Mouse (Mus musculus) cerebellum, adult 2 months (tissue): ENCODE data around the gene Frem3.

Experiments
- CTCF ChIP-seq: fragments of 200-500 bp; IDR thresholded peaks from 2 replicates; pipeline ENCODE4 v1.5.1; 2011; ENCODE audit warnings: low read depth, mild to moderate bottlenecking, control low read depth, low read length, moderate library complexity, borderline replicate concordance; ENCODE audit not compliant: insufficient read depth
- POLR2A ChIP-seq: fragments of 200-500 bp; IDR thresholded peaks from 2 replicates; pipeline ENCODE4 v1.6.1; 2011; ENCODE audit warnings: low read length, control low read depth, borderline replicate concordance; ENCODE audit not compliant: insufficient read depth

GRCm38 (mm10) chr8:80688141-80688540, 77.3 kb downstream of the Frem3 start:
- TF ChIP-seq CTCF (peak; percentile 79), POLR2A (no peak)
